Mouse (Mus musculus) heart, embryonic 15.5 days (tissue): ENCODE results near the gene Agpat4. TPM values are rescaled to one million over a fixed set of nuclear protein-coding genes. Genes with fewer than 3 reads are reported as not detected.
A peak's percentile ranks its signal among the peaks of the same experiment; 100 is the strongest.

Experiments used
- ATAC-seq: fragments of 200-750 bp; cut with Nextera tagmentation; replicated peaks from 2 replicates; pipeline ENCODE4 v1.8.0; 2017; ENCODE audit warnings: low read depth, moderate TSS enrichment; ENCODE audit not compliant: insufficient number of reproducible peaks, insufficient read depth, low FRiP score
- H3K27ac ChIP-seq: fragments of 300-500 bp; sonication (generic); 2 replicates; pipeline ENCODE4 v1.5.1; 2015; ENCODE audit warnings: mild to moderate bottlenecking, inconsistent platforms
- H3K27me3 ChIP-seq: fragments of 300-500 bp; sonication (generic); 2 replicates; pipeline ENCODE4 v1.6.1; 2015; ENCODE audit warnings: inconsistent platforms
- H3K36me3 ChIP-seq: fragments of 300-500 bp; sonication (generic); 2 replicates; pipeline ENCODE4 v1.6.1; 2015; ENCODE audit warnings: mild to moderate bottlenecking, inconsistent platforms
- H3K4me1 ChIP-seq: fragments of 300-500 bp; sonication (generic); replicated peaks from 2 replicates; pipeline ENCODE4 v1.6.1; 2015; ENCODE audit warnings: inconsistent platforms
- H3K4me2 ChIP-seq: fragments of 300-500 bp; sonication (generic); 2 replicates; pipeline ENCODE4 v1.6.1; 2015; ENCODE audit warnings: inconsistent platforms, mild to moderate bottlenecking, moderate library complexity
- H3K4me3 ChIP-seq: fragments of 300-500 bp; sonication (generic); 2 replicates; pipeline ENCODE4 v1.5.1; 2015; ENCODE audit warnings: mild to moderate bottlenecking, inconsistent platforms
- H3K9ac ChIP-seq: fragments of 300-500 bp; sonication (generic); 2 replicates; pipeline ENCODE4 v1.6.1; 2015; ENCODE audit warnings: mild to moderate bottlenecking, inconsistent platforms
- H3K9me3 ChIP-seq: fragments of 300-500 bp; sonication (generic); replicated peaks from 2 replicates; pipeline ENCODE4 v1.6.1; 2016; ENCODE audit warnings: inconsistent platforms
- WGBS: fragments of 180-500 bp; shearing (Covaris S2); methylation state at CpG from one replicate; pipeline ENCODE4 v1.1.7; 2015; ENCODE audit warnings: mixed read lengths; 5-methylcytosine and 5-hydroxymethylcytosine counted together
- polyA plus RNA-seq: library from polyadenylated mRNA; unstranded; fragments of >200 nt; fragmentation: Nextera tagmentation; extraction: Ambion mirVana; gene quantifications from 2 replicates; pipeline ENCODE4 v1.2.1, GENCODE M21; 2015

Gene Agpat4
- polyA plus RNA-seq, 1 experiment from 2014 or later: 13.6 TPM

DNA sequence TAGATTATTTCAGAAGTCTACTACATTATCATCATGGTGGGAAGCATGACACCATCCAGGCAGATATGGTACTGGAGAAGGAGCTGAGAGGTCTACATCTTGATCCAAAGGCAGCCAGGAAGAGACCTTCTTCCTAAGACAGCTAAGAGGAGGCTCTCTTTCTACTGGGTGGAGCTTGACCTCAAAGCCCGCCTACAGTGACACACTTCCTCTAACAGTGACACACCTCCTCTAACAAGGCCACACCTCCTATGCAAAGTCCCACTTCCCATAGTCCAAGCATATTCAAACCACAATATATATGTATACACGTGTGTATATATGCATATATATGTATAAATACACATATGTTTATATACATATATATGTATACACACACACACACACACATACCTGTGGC, 32.5 kb downstream of the Agpat4 start:
- Histone ChIP-seq H3K36me3 (no peaks in the 10 kb centered on the region), H3K27me3 (no peaks in the 10 kb centered on the region), H3K27ac (no peak overlapping the region), H3K4me2 (no peak overlapping the region), H3K4me1 (no peaks in the 10 kb centered on the region), H3K9ac (no peak overlapping the region), H3K9me3 (no peaks in the 10 kb centered on the region), H3K4me3 (no peak overlapping the region)
- ATAC-seq: no peak
- WGBS: 91% methylated on average over 2 of the region's 2 CpGs

DNA sequence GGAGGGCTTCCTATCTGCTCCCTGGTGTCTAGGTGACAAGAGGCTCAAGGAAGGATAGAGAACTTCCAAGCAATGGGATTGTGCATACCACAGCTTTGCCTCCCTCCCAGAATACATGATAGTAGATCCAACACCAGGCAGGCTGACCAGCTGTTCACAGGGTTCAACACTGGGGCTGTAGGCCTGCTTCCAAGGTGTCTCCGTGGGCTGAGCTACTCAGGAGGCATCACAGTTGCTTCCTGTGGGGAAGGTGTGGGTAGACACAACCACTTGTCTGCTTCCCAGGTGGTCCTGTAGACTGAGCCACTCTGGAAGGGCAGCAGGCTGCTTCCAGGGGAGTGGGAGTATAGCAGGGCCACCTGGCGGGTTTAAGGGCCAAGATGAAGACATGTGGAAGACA, 35.8 kb downstream of the Agpat4 start:
- no peak overlapping the region for H3K9ac ChIP-seq
- no peaks in the 10 kb centered on the region for H3K27me3 ChIP-seq
- no peaks in the 10 kb centered on the region for H3K4me1 ChIP-seq
- H3K36me3 ChIP-seq: no peaks in the 10 kb centered on the region
- no peak overlapping the region for H3K4me3 ChIP-seq
- no peak for ATAC-seq
- no peaks in the 10 kb centered on the region for H3K9me3 ChIP-seq
- no peak overlapping the region for H3K27ac ChIP-seq
- WGBS: 64% methylated on average over 2 of the region's 2 CpGs
- no peak overlapping the region for H3K4me2 ChIP-seq

DNA sequence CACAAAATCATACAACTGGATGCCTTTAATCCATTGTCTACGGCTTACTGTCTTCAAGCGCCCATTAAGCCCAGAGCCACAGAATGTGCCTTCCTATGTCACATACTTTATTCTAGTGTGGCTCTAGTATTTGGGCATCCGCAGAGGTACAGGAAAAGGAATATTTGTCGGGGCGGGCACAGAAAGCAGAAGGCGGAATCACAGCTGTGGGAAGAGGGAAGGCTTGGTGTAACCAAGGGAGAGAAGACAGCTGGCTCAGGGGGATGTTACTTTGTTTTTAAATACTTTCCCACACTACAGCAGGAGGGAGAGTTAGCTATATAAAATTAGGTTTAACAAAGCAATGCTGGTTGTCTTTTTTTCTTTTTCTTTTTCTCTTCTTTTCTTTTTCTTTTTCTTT, 36.7 kb downstream of the Agpat4 start:
- no peaks in the 10 kb centered on the region for H3K9me3 ChIP-seq
- no peaks in the 10 kb centered on the region for H3K27me3 ChIP-seq
- no peak overlapping the region for H3K9ac ChIP-seq
- H3K4me2 ChIP-seq: no peak overlapping the region
- no peak overlapping the region for H3K4me3 ChIP-seq
- no peaks in the 10 kb centered on the region for H3K4me1 ChIP-seq
- no peak for ATAC-seq
- no peaks in the 10 kb centered on the region for H3K36me3 ChIP-seq
- no peak overlapping the region for H3K27ac ChIP-seq
- WGBS: 89% methylated on average over 6 of the region's 6 CpGs

DNA sequence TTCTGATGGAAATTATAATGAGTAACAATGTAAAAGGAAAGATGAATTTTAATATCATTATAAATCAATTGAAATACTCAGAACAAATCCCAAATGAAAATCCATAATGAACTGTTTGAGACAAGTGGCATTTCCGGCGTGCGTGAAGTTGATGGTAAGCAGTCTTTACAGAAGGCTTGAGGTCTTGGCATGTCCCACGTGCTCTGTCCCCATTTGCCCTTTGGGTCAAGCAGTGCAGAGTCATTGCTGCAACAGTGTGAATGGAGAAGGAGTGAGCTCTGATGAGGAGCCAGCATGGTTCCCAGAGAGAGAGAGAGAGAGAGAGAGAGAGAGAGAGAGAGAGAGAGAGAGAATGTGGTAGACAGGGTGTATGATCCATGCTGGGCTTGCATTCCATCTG, 37.4 kb downstream of the Agpat4 start:
- Histone ChIP-seq H3K4me1 (no peaks in the 10 kb centered on the region), H3K4me3 (no peak overlapping the region), H3K9ac (no peak overlapping the region), H3K27ac (no peak overlapping the region), H3K36me3 (no peaks in the 10 kb centered on the region), H3K27me3 (no peaks in the 10 kb centered on the region), H3K4me2 (no peak overlapping the region), H3K9me3 (no peaks in the 10 kb centered on the region)
- WGBS: 79% methylated on average over 4 of the region's 4 CpGs
- no peak for ATAC-seq

DNA sequence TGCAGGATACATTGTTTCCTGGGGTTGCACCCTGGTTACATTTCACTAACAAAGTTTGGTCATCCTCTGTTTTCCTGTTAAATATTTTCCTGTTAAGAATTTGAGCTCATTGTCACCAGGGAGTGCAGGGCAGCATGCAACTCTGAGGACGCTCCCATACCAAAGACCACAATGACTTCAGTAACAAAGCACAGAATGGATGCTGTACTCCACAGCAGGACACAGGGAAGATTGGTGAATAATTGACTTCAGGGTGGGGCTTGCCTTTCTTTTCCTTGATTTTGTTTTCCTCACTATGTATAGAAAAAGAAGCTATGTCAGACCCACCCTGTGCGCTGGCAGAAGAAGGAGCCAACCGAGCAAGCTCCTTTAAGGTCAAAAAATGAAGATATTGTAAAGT, 38.2 kb downstream of the Agpat4 start:
- Histone ChIP-seq H3K9ac (no peak overlapping the region), H3K27ac (no peak overlapping the region), H3K4me1 (no peaks in the 10 kb centered on the region), H3K27me3 (no peaks in the 10 kb centered on the region), H3K36me3 (no peaks in the 10 kb centered on the region), H3K9me3 (no peaks in the 10 kb centered on the region), H3K4me3 (no peak overlapping the region), H3K4me2 (no peak overlapping the region)
- WGBS: 82% methylated on average over 3 of the region's 3 CpGs
- ATAC-seq: no peak

DNA sequence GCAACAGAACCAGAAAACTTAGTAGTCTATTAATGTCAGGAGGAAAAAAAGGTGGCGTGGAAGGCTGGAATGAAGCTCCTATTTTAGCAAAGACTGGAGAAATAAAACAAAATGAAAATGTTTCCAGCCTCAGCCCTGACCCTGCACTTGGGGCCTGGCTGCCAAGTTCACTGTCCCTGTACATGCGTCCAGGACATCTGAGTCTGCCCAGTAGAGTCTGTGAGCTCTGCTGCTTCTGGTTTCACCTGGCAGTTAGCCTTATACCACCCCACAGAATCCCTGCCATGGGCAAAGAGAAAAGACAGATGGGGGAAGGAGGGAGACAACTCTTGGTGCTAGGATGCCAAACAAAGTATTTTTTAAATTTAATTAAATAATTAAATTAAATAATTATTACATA, 38.7 kb downstream of the Agpat4 start:
- no peak overlapping the region for H3K4me2 ChIP-seq
- H3K27me3 ChIP-seq: no peaks in the 10 kb centered on the region
- 85% methylated on average over 2 of the region's 2 CpGs for WGBS
- H3K4me1 ChIP-seq: no peaks in the 10 kb centered on the region
- H3K9me3 ChIP-seq: no peaks in the 10 kb centered on the region
- no peak for ATAC-seq
- H3K36me3 ChIP-seq: no peaks in the 10 kb centered on the region
- no peak overlapping the region for H3K27ac ChIP-seq
- no peak overlapping the region for H3K9ac ChIP-seq
- no peak overlapping the region for H3K4me3 ChIP-seq

DNA sequence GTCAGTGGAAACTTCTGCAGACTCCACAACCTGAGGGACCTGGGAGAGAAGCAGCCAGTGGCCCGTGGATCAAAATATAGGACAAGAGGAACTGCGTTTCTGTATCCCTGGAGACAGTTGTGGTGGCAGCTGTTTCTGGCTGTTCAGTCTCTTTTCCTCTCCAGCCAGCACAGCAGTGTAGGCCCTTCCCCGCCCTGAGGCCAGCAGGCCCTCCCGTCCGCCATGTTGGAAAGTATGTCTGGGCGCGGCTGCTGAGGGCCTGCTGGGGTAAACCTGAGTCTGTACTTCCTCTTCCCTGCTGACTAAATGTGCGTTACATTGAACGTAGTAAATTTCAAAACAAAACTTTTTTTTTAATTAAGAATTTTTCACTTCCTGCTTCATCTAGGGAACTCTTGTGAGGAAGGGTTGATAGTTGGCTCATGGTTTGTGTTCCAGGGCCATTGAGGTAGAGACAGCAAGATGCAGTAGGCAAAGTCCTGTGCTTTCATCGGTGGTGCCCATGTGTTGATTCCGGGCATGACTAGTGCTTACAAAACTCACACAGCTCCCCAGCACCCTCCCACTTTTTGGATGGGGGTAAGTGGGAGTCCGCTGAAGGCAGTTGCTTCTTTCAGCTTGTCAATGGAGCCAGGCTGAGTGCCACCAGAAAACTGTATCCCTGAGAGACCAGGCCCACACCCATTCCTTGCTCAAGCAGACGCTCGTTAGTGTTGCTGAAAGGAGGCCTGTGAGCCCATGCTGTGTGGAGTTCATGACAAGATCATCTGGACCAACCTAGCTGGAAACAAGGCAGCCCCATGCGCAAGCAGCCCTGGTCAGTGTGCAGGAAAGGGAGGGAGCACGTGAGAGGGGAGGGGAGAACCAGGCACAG, 40.9 kb downstream of the Agpat4 start:
- no peak overlapping the region for H3K4me2 ChIP-seq
- H3K36me3 ChIP-seq: no peaks in the 10 kb centered on the region
- no peak overlapping the region for H3K4me3 ChIP-seq
- no peak overlapping the region for H3K27ac ChIP-seq
- WGBS: 90% methylated on average over 16 of the region's 16 CpGs
- no peak for ATAC-seq
- no peaks in the 10 kb centered on the region for H3K9me3 ChIP-seq
- no peak overlapping the region for H3K9ac ChIP-seq
- peaks cover 10% of the 10 kb centered on the region for H3K4me1 ChIP-seq
- H3K27me3 ChIP-seq: no peaks in the 10 kb centered on the region

DNA sequence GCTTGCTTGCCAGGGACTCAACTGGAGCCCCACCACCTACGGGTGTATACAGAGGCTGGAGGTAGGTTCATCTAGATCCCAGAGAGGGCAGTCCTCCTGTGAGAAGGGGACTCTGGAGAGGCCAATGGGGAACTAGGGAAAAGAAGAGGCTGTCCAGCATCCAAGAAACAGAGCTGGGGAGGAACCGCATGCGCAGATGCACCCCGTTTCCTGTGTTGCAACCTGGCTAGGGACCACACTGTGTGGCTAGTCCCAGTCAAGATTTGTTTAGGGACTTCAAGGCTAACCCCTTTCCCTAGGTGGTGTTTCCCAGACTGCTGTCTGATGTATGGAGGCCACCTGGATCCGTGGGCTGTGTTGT, 41.5 kb downstream of the Agpat4 start:
- no peak overlapping the region for H3K4me3 ChIP-seq
- H3K27ac ChIP-seq: no peak overlapping the region
- 86% methylated on average over 5 of the region's 5 CpGs for WGBS
- H3K4me1 ChIP-seq: peaks cover 10% of the 10 kb centered on the region
- ATAC-seq: no peak
- no peaks in the 10 kb centered on the region for H3K27me3 ChIP-seq
- no peaks in the 10 kb centered on the region for H3K36me3 ChIP-seq
- no peaks in the 10 kb centered on the region for H3K9me3 ChIP-seq
- no peak overlapping the region for H3K9ac ChIP-seq
- H3K4me2 ChIP-seq: no peak overlapping the region

DNA sequence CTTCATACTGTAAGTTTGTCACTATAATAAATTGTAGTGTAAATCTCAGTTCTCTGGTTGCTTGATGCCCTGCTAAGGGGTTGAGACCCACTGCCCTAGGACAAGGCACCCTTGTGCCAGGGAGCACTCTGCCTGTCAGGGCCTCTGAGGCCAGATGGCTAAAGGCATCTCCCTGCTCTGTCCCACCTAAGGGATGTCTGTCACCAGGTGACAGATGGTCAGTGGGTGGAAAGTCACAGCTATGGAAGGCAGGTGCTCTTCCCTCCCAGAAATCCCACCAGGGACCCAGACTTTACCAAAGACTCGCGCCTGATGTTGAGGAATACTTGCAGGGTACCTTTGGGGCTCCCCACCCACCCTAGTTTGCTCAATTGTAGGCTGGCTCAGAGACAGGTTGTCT, 42.0 kb downstream of the Agpat4 start:
- no peak for ATAC-seq
- Histone ChIP-seq H3K4me2 (no peak overlapping the region), H3K27me3 (no peaks in the 10 kb centered on the region), H3K27ac (no peak overlapping the region), H3K4me3 (no peak overlapping the region), H3K9ac (no peak overlapping the region), H3K36me3 (no peaks in the 10 kb centered on the region), H3K9me3 (no peaks in the 10 kb centered on the region), H3K4me1 (peaks cover 10% of the 10 kb centered on the region)
- WGBS: 89% methylated on average over 2 of the region's 2 CpGs

DNA sequence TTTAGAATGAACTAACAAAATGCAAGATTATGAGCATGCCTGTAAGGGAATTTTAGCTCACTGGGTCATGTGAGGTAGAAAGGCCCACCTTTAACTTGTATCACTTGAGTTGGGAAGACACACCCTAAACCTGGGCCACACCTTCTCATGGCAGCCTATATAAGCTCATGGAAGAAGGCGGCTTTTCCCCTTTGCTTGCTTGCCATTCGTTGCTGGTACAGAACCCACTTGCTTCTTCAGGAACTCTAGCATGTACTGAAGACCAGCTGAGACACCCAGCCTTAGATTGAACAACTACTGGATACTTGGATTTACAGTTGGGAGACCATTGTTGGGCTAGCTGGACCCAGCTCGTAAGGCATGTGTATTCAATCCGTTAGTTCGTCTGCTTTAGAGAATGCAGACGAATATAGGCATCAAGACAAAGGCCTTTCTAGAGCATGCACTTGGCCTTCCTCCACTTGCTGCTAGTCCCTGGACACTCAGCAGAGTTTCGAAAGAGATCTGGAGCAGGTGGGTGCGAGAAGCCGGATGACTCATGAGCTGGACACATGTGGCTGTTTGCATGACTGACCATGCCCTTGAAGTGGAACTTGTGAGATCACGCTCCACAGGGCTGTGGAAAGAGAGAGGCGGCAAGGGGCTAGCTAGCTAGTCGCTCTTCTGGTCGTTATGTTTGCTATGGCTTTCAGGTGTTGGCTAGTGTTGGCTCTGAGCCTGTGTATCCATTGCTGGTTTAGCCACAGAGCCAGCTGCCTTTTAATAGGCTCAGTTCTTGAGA, 42.7 kb downstream of the Agpat4 start:
- Histone ChIP-seq H3K27me3 (no peaks in the 10 kb centered on the region), H3K27ac (no peak overlapping the region), H3K9me3 (no peaks in the 10 kb centered on the region), H3K9ac (no peak overlapping the region), H3K4me1 (peaks cover 10% of the 10 kb centered on the region), H3K36me3 (no peaks in the 10 kb centered on the region), H3K4me2 (no peak overlapping the region), H3K4me3 (no peak overlapping the region)
- no peak for ATAC-seq
- WGBS: 88% methylated on average over 13 of the region's 13 CpGs

DNA sequence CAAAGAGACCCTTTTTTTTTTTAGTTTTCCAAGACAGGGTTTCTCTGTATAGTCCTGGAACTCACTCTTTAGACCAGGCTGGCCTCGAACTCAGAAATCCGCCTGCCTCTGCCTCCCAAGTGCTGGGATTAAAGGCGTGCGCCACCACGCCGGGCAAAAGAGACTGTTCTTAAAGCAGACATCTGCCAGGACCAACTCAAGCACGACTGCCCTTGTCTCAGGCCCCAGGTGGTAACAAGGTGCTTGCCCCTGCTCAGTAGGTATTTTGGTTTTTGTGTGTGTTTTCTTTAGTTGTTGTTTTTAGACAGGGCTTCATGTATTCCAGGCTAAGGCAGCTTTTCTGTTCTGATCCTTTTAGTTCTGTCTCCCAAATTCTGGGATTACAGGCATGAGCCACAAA, 43.4 kb downstream of the Agpat4 start:
- H3K9me3 ChIP-seq: no peaks in the 10 kb centered on the region
- no peak overlapping the region for H3K9ac ChIP-seq
- H3K4me1 ChIP-seq: peaks cover 10% of the 10 kb centered on the region
- 94% methylated on average over 7 of the region's 7 CpGs for WGBS
- no peaks in the 10 kb centered on the region for H3K27me3 ChIP-seq
- H3K36me3 ChIP-seq: no peaks in the 10 kb centered on the region
- H3K27ac ChIP-seq: no peak overlapping the region
- ATAC-seq: no peak
- H3K4me2 ChIP-seq: no peak overlapping the region
- H3K4me3 ChIP-seq: no peak overlapping the region

DNA sequence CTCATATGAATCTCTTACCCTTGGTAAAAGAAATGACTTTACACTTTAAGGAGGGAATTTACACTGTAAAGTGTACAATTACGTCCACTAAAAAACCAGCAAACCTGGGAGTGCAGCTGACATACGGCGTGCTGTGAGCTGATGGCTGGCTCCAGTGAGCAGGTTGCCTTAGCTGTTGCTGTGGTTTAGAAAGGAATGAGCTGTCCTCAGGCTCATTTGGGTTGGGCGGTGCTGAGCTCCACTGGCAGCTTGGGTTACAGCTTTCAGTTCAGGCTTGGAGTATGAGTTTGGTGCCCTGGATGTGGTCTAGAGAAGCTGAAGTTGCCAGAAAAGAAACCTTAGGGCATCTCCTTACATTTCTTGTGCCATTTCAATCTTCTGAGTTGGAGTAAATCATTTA, 44.3 kb downstream of the Agpat4 start:
- WGBS: 70% methylated on average over 4 of the region's 4 CpGs
- H3K27ac ChIP-seq: peak overlapping the region; percentile 34; the same call in 1 of the 2 replicates
- no peak for ATAC-seq

More for the DNA sequence above, 44.3 kb downstream of the Agpat4 start:
- no peaks in the 10 kb centered on the region for H3K9me3 ChIP-seq
- no peaks in the 10 kb centered on the region for H3K27me3 ChIP-seq
- H3K4me2 ChIP-seq: no peak overlapping the region
- H3K4me1 ChIP-seq: peaks cover 10% of the 10 kb centered on the region
- H3K36me3 ChIP-seq: no peaks in the 10 kb centered on the region
- no peak overlapping the region for H3K9ac ChIP-seq
- H3K4me3 ChIP-seq: no peak overlapping the region
